Mouse (Mus musculus) left cerebral cortex, adult 6 months (tissue): ENCODE measurements around the gene Bard1. TPM values are rescaled to one million over a fixed set of nuclear protein-coding genes. Genes with fewer than 3 reads are reported as not detected.

Experiments used
- long read RNA-seq, 2 experiments: library from polyadenylated mRNA; unstranded; transcript quantifications; one replicate each; pipeline ENCODE4 v2.0.0; 2019 to 2020
- polyA plus RNA-seq: library from polyadenylated mRNA; unstranded; fragments of <200 nt; fragmentation: Nextera tagmentation; gene quantifications from 2 replicates; pipeline ENCODE4 v1.2.3, GENCODE M21; 2021

The Bard1 gene
- polyA plus RNA-seq = 0.09 and 0.14 TPM in 2 replicates
- long read RNA-seq, experiment 1 = 0 reads
- long read RNA-seq, experiment 2 = 0 reads

DNA sequence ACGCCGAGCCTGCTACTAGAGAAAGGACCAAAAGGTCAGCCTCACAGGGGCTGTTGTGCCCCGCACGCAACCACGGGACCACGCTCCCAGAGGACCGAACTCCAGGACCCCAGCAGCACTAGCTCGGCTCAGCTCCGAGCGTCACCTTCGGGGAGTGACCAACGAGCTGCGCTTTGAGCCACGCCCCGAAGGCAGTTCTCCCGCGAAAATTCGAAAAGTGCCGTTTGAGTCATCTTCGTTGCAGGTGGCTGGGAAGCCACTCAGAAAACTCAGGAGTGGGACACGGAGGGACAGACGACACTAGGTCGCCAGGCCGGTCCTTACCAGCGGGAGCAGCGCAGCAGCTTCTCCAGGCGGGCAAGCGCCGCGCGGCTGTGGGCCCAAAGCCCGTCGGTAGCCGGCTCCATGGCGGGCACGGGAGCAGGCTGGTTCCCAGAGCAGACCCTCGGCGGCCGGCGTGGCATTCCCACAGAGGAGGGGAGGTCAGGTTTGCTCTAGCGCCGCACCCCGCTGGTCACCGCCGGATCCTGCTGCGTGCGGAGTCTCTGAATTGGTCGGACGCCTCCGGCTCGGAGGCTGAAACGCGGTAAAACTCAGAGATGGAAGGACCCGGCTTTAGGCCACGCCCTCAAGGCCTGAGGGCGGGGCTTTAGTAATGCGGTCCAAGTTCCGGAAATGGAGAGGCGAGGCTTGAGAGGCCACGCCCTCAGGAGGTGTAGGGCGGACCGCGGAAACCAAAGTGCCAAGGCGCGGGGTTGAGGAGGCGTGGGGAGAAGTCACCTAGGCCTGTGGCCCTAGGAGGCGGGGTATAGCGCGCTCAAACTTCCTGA, at the start of gene Bard1:
Gene Bard1 (minus strand): TSS at position 803 of the 830 bp plus-strand sequence.

